Mouse (Mus musculus) MEL (cell line): ENCODE data around the gene Slc25a19.

ENCODE experiments used
- CTCF ChIP-seq, 3 experiments: IDR thresholded peaks in 2 of 3; conservative IDR thresholded peaks in 1 of 3; 2 replicates each; pipeline ENCODE4 v1.5.1; 2011 to 2012; ENCODE audit warnings: low read length in 3 of 3, low read depth in 2 of 3, mild to moderate bottlenecking in 2 of 3, improper control_type of control experiment in 1 of 3, inconsistent platforms in 1 of 3, mixed read lengths in 1 of 3, moderate library complexity in 1 of 3; ENCODE audit not compliant: control insufficient read depth in 1 of 3, insufficient read depth in 1 of 3, poor library complexity in 1 of 3, severe bottlenecking in 1 of 3
- MEF2A ChIP-seq: IDR thresholded peaks from 2 replicates; pipeline ENCODE4 v1.6.1; 2014; ENCODE audit warnings: low read depth, mild to moderate bottlenecking, inconsistent platforms, low read length, improper control_type of control experiment; ENCODE audit not compliant: poor library complexity, insufficient replicate concordance, severe bottlenecking; ENCODE audit errors: extremely low read depth
- ZKSCAN1 ChIP-seq: IDR thresholded peaks from 2 replicates; pipeline ENCODE4 v1.6.1; 2012; ENCODE audit warnings: low read depth, mild to moderate bottlenecking, inconsistent platforms, low read length, improper control_type of control experiment, moderate library complexity

GRCm38 (mm10) chr11:115611173-115611572, 16.9 kb downstream of the Slc25a19 start:
- TF ChIP-seq CTCF (IDR thresholded peaks at IDR 0.05 in 2 of 3, conservative IDR thresholded peaks at IDR 0.05 in 1 of 3; ENCODE audit: control insufficient read depth in 1 of 3, insufficient read depth in 1 of 3, low read depth in 2 of 3, low read length in 3 of 3, poor library complexity in 1 of 3, severe bottlenecking in 1 of 3) (no peak), ZKSCAN1 (no peak), MEF2A (no peak)
